Mouse (Mus musculus) lung, postnatal 36 days (tissue): ENCODE measurements at regions not wholly inside any gene's neighbourhood (a gene's known extent, or its start where the extent isn't known, plus 50 kb on each side); places are given as distances from the start of the nearest gene placed in this dataset.
A peak's percentile ranks its signal among the peaks of the same experiment; 100 is the strongest.

Source experiments
- DNase-seq: peaks from one replicate; pipeline ENCODE4 v3.0.0; 2022; ENCODE audit warnings: mixed read lengths

DNA sequence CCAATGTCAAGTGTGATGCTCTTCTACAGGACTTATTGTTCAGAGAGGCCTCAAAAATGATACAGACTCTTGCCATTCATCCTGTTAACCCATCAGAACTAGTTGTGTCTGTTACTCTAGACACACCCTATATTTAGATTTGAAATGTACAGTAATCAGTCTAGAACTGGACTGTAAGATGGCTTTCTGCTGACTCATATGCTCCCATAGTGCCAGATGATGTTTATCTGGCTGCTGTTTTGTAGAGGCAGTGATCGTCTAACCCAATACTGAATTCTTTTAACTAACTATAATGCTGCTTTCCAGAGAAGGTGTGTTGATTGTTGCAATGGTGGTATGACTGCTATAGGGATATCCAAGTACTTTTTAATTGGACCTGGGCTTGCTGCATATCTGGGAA is 185.9 kb upstream of the Npsr1 start:
- DNase-seq: no peak

DNA sequence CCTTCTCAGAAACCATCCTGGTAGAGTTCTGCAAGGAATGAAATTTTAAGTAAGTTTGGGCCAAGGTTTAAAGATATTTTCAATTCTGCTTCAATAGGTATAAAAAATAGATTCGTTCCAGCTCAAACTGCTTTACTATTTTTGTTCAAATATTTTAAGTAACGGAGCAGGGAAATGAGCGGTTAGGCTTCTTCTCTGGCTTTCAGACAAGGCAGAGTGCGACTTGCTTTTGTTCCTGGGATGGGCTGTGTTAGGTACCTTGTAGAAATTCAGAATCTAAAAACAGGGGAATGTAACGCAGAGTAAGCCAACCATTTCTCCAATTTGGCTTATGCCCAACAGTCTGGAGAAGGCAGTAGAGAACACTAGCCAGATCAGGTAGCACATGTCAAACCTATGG is 180.5 kb upstream of the Npsr1 start:
- no peak for DNase-seq

DNA sequence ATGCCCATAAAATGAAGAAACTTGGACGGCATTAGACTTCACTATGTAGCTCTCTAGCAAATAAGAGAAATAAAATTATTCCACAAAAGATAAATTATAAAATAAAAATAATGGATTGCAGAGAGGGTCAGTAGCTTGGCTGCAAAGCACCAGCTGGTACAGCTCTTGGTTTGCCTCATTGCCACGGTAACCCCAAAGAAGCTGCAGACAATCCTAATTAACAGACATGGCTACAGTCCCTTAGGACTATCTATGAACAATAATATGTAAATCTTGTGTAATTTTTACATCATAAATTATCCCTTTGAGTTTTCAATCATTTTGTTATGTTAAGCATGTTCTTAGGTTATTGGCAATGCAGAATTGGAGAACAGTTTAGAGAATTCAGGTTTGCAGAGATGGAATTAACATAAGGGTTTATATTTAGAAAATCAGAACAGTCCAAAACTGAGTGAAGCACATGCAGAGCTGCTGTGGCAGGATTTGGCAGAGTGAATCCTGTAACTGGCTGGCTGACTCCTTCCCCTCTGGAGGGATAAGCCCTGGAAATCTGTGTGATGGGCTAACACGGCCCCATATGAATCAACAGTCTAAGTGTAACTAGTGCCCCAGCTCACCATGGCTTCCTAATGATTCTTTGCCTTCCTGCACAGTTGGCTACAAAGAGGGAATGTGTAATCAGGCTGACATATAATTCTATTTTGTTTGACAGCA is 178.4 kb upstream of the Npsr1 start:
- DNase-seq: no peak

DNA sequence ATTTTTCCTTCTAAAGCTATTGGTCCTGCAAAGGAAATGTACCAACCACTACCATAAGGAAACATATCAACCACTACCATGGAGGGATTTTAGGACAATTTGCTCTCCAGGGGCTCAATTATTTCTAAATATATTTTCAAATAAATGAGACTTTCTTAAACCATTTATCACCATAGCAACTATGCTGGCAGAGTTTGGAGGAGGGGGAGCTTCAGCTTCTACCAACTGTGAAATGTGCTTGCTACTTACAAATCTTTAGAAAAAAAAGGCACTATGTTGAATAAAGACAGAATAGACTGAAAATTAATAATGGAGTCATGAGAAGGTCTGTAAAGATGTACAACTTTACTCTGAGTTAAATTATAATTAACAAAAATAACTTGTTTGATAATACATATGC is 165.6 kb upstream of the Npsr1 start:
- no peak for DNase-seq

DNA sequence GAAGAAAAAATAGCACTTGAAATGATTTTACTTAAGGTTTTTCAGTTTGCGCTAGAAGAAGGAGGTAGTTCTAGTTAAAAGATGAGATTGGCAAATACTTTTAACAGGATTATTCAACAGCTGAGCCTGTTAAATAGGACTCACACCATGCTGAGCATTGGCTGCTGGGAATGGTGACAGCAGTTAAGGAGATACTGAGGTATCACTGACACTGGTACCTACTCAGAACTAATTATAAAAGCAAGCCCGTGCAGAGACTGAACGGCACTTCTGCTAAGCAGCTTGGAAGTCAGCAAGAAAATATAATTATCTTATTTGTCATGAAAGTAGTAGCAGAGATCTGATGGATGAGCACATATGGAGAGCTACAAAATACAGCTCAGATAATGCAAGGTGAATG is 163.5 kb upstream of the Npsr1 start:
- no peak for DNase-seq

DNA sequence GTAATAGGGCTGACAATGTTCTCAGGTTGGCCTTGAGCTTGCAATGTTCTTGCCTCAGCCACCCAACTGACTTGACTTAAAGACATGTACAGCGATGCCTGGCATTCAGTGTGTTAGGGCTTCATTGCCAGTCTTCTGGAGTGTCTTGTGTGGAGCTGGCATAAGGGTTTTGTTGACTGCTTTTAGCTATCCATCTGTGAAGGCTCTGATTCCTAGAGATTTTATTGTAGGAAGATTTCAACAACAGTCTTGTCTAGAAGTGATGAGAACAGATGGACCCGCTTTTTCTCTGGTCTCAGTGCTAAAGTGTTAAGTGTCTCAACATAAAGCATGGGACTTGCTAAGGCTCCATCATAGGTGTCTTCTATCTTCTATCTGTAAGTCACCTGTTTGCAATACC is 145.3 kb upstream of the Npsr1 start:
- no peak for DNase-seq

DNA sequence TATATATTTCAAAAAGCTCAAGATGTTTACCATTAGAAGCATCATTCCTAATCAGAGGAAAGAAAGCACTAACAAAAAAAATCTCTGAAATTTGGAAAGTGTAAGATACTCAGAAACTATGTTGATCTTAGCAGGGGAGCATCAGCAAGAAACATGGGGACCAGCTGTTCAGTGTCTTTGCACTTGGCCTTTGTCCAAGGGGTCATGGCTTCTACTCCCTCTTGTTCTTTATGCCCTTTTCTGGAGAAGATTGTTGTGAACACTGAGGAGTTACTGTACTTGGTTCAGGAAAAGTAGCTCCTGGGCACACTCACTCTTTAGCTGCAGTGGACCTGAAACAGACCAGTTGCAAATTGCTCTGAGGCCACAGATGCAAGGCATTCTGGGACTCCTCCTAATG is 141.2 kb upstream of the Npsr1 start:
- peak; percentile 0 for DNase-seq

DNA sequence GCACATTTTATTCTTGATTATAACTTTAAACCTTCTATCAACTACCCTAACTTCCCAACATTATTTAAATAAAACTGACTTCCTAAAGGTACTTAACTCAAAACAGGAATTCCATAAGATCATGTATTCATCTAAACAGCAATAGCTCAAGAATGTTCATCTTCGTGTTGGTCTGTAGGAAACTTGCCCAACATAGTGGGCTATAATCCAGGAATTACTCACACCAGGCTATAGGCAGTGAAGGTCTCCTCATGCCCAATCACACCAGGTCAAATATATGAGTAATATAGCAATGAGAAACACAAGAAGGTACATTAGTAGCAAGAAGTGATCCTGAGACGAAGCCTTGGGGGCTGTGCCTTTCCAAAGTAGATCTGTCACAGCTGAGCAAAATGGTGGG is 128.1 kb upstream of the Npsr1 start:
- DNase-seq: no peak

DNA sequence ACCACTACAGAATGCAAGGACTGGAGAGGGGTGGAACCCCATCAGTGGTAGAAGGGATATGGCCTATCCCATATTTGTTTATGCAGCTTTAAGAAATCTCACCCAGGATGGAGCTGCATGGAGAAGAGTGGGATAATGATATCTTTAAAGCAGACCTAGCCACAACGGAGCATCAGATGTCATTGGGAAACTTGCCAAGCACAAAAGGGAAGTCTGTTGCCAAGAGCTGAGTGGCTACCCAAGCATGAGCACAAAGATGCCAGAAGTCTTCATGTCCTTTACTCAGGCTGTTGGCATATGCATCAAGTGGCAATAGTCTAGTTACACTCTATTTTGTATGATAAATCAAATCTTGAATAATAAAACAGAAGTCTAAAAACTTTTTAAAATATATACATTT is 124.6 kb upstream of the Npsr1 start:
- DNase-seq: no peak

DNA sequence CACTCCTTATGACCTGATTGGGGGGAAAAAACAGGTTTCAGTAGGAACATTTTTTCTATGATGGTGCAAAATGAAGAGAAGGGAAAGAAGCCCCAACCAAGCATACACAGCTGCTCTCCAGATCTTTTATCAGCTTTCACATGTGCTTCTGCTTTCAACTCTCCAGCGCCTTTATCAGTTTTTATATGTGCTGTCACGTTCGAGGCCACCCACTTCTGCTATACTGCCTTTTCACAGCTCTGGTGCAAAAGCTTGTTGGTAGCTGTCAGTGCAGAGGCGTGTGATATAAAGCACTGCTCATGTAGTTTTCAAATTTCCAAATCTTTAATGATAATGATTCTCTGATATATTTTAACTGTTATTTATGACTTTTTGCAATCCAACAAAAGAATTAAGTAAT is 120.2 kb upstream of the Npsr1 start:
- no peak for DNase-seq

DNA sequence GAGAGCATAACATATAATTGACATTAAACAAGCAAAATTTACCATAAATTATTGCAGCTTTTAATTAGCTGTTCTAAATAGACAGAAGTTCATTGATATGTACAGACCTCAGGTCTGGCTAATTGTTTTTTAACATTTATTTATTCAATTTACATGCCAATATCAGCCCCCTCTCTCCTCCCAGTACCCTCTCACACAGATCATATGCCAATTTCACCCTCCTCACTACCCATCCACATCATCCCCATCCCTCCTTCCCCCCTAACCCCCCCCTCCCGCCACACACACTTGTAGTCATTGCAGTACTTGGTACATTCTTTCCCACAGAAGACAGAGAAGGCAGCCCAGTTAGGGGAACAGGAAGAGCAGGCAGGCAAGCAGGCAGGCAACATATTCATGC is 91.4 kb upstream of the Npsr1 start:
- DNase-seq: no peak

DNA sequence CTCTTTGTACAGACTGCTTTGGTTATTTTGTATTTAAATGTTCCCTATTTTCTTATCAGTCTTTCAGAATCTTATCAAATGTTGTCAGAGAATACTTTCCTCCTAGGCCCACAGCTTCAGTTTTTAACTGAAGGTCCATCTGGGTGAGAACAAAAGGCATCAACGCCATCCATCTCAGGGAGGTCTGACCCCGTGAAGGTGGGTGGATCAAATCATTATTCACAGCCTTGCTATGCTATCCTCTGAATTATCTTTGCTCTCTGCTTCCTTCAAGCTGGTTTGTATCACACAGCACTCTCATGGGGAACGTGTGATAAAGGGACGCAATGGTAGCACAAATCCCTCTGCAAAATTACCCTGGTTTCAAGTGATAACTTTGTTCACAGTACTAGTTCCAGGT is 59.5 kb upstream of the Npsr1 start:
- DNase-seq: no peak
